Mouse (Mus musculus) urinary bladder, postnatal 36 days (tissue): ENCODE data around the gene Hps6.

Experiments used
- DNase-seq, 2 experiments: peaks; one replicate each; pipeline ENCODE4 v3.0.0; 2022; ENCODE audit warnings: low spot score in 2 of 2, mixed read lengths in 1 of 2

The Hps6 gene

GRCm38 (mm10) chr19:46044993-46045695, 41.8 kb downstream of the Hps6 start, which contains the start of gene Ldb1:
Gene Ldb1 (minus strand): TSS chr19:46045214.
- peak; percentile 74 to 88 for DNase-seq

GRCm38 (mm10) chr19:46045696-46046311, 42.5 kb downstream of the Hps6 start:
- DNase-seq: peak in 1 of 2 experiments; percentile 51

- DNase-seq: no peak
These were observed 43.3 kb downstream of the Hps6 start for GRCm38 (mm10) chr19:46046621-46047025.

- DNase-seq: no peak
These were observed 44.1 kb downstream of the Hps6 start for GRCm38 (mm10) chr19:46047426-46047825.

- DNase-seq: no peak
These were observed 45.8 kb downstream of the Hps6 start for GRCm38 (mm10) chr19:46049129-46049528.

GRCm38 (mm10) chr19:46050462-46050861, 47.2 kb downstream of the Hps6 start:
- DNase-seq: no peak
